Mouse (Mus musculus): ENCODE measurements around the gene Rbfox3.

The Rbfox3 gene

DNA sequence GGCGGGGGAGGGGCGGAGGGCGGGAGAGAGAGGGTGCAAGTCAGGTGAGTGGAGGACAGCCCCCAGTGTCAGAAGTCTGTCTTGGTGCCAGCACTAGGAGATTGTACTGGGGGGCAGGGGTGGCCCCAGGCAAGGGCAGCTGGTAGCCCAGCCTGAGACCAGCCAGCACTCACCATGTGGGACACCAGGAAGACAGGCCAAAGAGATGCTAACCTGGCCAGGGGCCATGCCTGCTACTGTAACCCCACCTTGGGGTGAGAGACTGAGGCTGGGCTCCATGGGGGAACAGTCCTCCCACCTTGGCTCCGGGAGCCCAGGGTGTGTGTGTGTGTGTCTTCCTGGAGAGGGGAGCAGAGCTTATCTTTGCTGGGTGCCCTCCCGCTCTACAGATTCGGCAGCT lies 408.4 kb downstream of the Rbfox3 start:
- DNase-seq (ENCODE audit: low spot score), result no peak

DNA sequence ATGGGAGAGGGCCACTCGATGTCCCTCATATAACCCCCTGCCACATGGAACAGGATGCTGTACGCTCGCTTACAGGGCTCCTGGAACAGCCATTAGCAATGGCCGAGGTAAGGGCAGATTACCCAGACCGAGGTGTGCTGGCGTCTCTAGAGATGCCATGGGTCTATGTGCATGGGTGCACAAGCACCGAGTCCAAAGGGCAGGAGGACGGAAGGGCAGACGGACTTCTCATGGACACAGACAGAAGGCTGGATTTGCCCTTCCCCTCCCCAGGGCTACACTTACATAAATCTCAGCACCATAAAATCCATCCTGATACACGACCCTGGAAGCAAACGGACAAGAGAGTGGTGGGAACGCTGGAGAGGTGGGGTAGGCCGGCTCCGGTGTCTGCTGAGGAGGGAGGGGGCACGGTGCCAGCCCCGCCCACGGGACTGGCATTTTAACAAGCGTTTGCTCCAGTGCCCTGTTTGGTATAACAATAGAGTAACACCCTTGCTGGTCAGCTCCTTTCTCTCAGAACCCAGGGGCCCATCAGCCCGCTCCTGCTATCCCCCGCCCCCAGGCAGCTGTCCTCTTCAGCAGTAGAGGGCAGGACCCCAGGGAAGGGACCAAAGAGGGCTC lies 415.2 kb downstream of the Rbfox3 start:
- no peak for DNase-seq (ENCODE audit: low spot score)

DNA sequence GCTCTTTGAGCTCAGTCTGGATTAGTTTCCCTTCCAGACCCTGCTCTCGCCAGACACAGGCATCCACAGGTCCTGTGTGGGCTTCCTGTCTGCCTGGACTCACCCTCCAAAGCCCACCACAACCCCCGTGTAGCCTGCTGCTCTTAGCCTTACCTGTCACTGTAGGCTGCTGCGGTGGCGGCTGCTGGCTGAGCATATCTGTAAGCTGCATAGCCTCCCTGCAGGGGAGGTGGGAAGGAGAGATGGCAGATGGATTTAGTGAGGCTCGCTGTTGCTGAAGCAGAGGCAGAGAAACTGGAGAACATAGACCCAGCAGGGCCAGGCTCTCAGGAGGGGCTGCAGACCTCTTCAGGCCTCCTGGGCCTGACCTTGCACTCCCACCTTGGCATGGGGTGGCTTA lies 416.3 kb downstream of the Rbfox3 start:
- no peak for DNase-seq (ENCODE audit: low spot score)

DNA sequence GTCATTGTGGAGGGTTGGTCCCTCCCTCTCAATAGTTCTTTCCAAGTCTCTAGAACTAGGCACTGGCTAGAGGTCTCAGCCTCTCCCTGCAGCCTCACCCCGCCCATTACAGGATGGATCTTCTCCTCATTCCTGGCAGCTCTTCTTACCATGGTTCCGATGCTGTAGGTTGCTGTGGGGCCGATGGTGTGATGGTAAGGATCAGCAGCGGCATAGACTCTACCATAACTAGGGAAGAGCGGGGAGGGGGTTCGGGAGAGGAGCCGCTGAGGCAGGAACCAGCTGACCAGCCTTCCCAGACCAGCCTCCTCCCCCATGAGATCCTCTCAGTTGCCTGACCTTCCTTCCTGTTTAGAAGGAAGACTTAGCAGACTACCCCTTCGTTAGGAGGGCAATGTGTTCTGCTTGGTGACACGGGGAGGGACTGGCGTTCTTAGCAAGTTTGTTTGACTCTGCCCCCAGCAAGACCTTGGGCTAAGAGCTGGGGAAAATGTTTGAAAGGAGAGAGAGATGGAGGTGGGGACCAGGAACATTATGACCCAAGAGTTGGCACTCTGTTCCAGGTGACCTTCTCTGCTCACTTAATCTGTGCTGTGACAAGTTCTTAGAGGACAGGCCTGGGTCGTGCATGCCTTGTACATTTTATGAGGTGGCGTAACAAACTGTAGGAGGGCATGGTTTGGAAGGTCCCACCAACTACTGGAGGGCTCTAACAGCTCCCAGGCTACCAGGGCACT lies 417.2 kb downstream of the Rbfox3 start:
- DNase-seq (ENCODE audit: low spot score), result no peak

DNA sequence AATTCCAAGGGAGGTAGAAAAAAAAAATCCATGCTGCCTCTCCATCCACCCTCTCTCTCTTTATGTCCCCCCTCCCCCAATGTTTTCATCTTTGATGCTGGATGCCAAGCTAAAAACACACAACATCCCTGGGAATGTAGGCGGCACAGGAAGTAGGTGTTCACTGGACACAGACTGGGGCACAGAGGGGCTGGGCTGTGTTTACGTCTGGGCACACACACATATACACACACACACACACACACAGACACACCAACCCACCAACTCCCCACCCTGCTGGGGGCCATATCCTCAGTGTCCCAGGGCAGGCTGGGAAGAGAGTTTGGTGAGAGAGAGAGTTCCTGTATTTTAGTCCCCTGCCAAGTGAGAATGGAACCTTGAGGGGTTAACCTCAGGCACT lies 417.9 kb downstream of the Rbfox3 start:
- DNase-seq (ENCODE audit: low spot score), result no peak

DNA sequence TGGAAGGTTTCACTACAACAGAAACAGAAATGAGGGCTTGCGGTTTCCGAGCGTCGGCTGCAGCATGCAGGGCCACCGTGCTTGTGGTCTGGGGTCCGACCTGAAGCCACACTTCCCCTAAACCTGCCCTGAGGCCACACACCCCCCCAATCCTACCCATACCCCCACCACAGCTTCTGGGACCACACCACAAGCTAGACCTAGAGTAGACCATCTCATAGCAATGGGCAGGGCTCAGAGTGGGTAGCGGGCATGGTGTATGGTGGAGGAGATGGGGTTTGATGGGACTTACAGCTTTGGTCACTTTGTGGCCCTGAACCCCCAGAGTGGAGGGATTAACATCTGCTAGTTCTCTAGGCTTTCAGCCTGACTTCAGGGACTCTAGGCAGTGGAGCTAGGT lies 420.2 kb downstream of the Rbfox3 start:
- no peak for DNase-seq (ENCODE audit: low spot score)

DNA sequence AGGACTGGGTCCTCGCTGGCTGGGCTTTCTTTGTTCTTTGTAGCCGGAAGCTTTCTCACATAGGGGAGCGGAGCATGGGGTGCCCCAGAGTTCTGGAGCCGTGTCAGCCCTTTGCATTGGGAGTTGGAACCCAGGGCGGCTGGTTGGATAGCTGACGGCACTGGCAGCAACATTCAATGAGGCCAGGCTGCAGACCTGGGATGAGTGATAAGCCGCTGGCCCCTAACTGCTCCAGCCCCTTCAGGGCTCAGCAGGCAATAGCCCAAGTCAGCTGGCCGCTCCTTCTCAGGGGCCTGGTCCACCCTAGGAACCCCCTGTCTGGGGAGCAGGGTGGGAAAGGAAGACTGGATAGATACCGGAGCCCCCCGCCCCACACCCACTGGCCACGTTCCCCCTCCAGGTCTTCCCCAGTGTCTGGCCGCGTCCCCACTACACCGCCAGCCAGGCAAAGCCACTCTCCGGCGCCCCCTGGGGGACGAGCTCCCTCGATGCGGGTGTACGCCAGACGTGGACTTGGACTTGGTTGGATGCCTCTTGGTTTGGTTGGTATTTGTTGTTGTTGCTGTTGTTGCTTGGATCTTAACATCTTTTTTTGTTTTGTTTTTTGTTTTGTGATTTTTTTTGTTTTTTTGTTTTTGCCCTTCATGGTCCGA lies 420.7 kb downstream of the Rbfox3 start:
- no peak for DNase-seq (ENCODE audit: low spot score)

DNA sequence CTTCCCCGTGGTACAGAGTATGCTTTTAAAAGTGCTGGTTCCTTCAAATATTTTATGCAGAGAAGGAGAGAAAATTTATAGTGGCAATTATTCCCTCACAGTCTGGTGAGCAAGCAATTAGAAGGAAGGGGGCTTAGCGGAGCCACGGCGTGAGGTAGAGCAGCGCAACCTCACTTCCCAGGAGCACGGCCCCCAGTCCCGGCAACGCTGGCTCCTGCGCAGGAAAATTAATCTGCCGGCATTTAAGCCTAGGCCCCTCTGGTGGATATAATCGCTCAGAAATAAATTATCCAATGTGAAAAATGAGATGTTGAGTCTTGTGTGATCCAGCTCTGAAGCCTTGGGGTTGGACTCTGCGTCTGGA lies 422.5 kb downstream of the Rbfox3 start:
- no peak for DNase-seq (ENCODE audit: low spot score)

DNA sequence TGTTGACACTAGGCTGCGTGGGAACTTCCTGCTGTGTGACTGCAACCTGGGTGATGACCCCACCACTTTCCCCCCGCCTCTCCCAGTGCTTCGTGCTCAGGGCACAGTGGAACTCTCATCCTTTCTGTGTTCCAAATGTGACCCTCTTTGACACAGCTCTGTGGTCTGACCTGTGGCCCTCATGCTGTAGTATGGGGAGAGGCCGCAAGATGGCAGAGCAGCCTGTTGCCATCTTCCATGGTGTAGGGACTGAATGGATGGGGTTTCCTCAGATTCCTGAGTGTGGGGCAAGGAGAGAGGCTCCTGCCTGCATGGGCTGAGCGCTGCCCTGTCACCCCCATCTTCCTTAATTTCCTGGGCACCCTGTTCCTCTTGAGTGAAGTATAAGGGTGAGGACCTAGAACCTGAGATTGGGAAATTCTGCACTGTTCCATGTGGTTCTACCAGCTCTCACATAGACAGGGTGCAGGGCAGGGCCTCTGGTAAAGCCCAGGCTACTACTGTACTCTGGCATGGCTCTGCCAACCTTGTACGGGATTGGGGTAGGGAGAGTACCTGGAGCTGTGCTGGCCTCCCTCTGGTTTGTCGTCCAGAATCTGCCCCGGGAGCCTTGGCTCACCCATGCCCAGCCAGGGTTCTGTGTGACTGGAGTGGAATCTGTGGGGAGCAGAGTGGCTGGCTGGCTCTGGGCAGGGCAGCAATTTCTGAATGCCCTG lies 423.0 kb downstream of the Rbfox3 start:
- DNase-seq (ENCODE audit: low spot score), result no peak

DNA sequence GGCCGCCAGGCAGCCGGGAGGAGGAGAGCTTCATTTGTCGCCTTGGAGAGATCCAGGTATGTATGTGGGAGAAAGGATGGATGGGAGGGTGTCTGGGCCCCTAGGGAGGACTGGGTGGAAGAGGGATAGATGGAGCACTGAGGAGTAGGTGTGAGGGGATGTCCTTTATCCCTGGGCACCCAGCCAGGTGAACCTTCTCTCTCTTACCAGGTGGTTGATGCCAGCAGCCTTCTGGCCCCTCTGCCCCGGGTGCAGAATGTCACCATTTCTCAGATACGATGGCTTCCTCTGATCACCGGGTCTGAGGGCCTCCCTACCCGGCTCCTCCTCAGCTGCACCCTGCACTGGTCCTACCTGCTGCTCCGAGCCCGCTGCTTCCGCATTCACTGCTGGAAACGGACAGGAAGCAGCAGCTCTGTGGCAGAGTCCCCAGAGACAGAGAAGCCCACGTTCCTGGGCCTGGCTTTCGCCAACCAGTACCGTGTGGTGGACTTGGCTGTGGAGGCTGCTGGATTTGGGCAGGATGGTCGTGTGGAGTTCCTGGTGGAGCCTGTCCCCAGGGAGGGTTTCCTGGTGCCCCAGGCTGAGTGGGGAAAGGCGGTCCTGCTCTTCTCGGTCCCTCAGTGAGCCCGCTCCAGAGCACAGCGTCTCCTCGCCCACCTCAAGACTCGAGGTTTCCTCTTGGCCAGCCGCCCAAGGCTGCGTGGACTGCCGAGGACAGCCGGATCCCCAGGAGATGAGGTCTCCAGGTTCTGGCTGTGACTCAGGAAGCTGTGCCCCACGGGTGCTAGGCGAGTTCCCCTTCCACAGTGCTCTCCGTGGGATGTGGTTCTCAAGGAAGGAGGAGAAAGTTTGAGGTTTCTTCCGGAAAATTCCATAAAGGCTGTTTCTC lies 424.3 kb downstream of the Rbfox3 start:
- no peak for DNase-seq (ENCODE audit: low spot score)

DNA sequence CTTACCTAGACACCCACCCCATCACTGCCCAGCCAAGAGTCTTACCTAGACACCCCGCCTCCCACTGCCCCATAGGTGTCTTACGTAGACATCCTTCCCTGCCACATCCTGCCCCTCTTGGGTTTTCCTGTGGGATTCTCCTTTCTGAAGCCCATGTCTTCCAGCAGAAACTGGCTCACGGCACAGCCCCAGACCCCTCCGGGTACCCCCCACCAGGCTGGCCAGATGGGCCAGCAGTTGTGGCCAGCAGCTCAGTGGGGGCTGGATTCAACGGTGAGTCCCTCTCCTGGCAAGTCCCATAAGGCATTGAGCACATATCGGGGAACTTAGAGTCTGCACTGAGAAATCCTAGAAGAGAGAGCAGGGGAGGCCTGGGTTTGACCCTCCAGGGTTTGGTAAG lies 425.1 kb downstream of the Rbfox3 start:
- DNase-seq (ENCODE audit: low spot score), result no peak

DNA sequence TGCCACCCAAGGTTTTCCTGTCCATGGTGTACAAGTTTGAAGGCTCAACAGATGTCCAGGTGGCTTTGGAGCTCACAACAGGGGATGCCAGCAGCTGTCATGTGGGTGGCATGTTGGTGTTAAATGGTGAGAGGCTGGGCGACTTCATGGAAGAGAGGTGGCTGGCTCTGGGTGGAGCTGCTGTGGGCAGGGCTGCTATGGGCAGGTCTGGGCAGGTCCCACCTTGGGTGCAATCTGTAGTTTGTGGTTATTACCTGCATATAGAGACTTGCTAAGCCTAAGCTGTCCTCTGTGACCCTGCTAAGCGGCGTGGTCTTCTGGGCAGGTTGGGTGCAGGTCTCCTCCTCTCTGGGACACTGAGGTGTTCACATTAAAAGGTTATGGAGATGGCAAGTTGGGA lies 425.6 kb downstream of the Rbfox3 start:
- no peak for DNase-seq (ENCODE audit: low spot score)

DNA sequence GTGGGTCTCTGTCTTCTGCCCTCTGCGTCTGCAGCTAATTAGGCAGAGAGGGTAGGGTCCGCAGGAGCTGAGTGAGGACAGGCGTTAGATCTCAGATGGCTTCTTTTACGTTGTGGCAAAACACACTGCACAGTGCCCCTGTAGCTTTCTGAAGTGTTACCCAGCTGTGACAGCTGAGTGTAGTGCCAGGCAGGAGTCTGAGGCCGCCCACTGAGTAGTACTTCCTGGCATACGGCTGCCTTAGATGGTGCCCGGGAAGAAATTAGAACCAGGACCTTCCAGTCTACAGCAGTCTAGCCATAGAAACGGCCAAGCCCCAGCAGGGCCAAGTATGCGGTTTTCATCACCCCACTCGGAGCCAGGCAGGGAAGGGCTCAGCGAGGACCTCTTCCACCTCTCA lies 426.1 kb downstream of the Rbfox3 start:
- no peak for DNase-seq (ENCODE audit: low spot score)

DNA sequence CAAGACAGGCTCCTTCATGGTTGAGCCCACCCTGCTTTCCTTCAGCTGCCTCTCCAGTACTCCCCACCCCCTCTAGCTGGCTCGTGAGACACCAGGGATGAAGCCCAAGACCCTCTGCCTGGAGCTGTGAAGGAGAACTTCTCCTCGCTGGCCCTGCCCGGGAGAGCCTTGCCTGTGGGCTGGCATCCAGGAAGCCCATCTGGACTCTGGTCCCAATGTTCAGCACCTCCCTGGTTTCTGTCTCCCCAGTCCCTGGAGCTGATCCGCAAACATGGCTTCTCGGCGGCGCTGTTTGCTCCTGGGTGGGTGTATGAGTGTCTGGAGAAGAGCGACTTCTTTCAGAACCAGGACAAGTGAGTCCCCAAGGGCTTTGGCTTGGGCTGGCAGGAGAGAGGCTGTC lies 427.2 kb downstream of the Rbfox3 start:
- DNase-seq (ENCODE audit: low spot score), result no peak

DNA sequence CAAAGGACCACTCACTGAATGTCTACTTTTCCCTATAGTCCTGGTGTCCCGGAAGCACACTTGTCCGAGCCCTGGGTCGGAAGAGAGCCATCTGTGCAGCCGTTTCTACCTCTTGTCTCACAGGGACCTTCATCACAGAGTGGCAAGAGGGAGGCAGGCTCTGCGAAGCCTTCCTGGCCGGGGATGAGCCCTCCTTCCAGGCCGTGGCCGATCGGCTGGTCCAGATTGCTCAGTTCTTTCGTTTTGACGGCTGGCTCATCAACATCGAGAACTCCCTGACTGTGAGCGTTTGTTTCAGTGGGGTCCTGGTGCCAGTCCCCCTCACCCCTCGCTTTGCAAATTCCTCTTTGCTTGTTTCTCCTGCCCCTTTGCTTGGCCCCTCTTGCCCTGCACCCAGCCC lies 429.6 kb downstream of the Rbfox3 start:
- no peak for DNase-seq (ENCODE audit: low spot score)

DNA sequence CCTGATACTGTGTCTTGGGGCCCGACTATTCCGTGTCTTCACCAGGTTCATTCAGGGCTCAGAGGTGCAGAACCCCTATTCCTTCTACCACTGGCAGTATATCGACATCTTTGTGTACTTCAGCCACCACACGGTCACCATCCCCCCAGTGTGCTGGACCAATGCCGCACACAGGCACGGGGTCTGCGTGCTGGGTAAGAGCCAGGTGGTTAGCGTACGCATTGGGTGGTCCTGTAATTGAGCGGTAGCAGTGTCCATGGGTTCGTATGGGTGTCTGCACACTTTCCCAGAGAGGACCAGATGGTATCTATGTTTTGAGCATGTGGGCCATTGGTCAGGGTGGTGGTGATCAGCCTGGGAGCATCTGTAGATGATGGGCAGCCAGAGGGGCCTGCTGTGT lies 430.2 kb downstream of the Rbfox3 start:
- DNase-seq (ENCODE audit: low spot score), result no peak

DNA sequence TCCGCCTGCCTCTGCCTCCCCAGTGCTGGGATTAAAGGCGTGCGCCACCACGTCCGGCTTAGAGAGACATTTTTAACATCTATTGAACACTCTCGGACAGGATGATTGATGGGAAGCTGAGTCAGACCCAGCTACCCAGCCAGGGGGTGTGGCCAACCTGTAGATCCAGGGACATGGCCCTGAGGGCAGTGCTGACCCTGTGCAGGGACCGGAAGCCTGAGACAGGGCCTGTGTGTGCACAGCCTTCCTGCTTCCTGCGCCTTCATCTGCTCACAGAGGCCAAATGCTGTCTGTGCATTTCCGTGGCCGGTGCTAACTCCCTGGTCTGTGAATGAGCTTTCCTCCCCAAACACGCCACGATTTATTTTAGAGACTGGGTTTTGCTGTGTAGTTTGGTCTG lies 431.6 kb downstream of the Rbfox3 start:
- no peak for DNase-seq (ENCODE audit: low spot score)

DNA sequence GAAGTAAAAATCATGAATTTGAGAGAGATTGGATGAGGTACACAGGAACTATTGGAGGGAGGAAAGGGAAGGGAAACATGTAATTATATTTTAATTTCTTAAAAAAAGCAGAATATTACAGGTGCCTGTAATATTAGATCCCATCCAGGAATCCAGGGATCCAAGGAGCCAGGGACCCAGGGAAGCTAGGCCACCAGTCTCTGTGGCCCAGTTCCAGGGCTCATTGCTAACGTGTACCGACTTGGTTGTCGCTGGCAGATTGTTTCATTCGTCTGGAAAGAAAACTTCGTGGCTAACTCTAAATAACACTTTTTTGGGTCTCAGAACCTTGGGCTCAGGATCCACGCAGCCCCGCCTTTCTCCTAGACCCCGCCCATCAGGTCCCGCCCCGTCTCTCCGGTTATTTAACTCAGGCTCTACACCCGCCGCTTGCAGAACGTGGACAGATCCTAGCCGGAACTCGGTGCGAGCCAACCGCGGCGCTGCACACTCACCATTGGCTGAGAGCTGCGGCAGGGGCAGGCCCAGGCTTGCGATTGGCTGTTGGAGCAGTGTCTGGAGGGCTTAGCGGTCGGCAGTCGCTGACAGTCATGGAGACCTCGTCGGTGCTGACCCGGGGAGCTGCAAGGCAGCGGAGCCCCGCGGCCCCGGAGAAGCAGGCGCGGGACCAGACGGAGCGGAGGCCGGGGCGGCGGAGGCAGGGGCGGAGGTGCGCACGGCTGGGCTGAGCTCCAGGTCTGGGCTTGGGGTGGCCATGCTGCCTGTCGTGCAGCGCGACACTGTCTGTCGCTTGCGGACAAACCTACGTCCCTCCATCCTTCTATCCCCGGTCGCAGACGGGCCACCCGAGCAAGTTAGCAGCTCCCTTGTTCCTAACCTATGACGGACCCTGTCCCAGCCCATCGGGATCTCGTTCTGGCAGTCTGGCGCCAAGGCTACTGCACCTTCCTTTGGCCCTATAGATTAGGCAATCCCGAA lies 434.7 kb downstream of the Rbfox3 start, which contains the start of gene Engase:
TSS of gene Engase (plus strand) at position 434 of the 978 bp plus-strand sequence.
- peak; percentile 77 for DNase-seq (ENCODE audit: low spot score)

DNA sequence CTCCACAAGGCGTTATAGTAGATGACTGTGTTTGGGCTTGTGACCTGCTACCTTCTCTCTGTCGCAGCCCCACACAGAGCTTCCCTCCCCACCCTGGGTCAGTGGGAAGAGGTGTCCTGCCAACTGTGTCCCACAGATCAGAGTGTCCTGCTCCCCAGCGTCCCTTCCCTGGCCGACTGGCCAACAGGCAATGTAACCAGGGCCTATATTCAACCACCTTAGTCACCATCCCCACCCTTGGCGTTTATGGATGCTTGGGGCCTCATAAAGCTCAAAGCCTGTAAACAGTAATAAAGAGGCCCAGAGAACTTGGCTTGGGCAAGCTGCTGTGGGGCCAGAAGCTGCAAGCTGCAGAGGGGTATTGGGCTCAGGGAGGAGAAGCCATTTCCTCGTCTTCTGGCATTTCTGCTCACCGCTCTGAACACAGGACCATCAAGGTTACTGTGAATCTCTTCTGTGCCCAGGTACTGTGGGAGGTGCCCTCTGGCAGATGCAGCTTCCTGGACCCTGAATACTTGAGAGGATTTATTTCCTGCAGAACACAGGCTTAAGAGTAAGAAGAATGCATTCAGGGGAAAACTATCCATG lies 435.8 kb downstream of the Rbfox3 start:
- DNase-seq (ENCODE audit: low spot score), result no peak

DNA sequence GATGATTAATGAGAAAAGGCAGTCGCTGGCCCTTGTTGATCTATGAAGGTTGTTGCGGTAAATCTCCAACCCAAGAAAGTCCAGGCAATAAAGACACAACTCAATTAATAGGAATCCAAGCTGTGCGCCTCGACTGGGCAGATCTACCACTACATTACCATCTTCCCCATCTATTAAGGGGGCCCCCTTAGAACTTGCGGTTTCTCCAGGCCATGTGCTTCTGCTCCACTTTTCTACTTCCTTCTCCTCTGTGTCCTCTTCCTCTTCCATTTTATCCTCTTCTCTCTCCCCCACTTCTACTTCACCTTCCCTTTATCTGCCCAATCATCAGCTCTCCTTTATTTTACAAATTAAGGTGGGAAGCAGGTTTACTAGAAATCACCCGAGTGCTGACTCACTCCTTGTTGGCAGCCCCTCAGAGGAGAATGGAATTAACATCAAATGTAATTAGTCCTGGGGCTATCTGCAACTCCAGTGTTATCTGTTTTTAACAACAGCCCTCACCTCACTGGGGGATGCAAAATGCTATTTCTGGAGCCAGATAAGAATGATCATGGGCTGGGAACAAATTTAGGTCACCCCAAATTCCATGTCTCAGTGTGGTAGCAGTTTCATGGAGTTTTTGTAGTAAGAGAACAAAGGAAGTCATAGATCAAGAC lies 437.4 kb downstream of the Rbfox3 start:
- DNase-seq (ENCODE audit: low spot score), result no peak

Measured in adipocyte (in vitro differentiated cells).